Mouse (Mus musculus): ENCODE results near the gene Nhsl2.

Gene Nhsl2

GRCm38 (mm10) chrX:101980586-101980985, 131.4 kb downstream of the Nhsl2 start:
- DNase-seq (ENCODE audit: low read depth in 2 of 2, low spot score in 2 of 2) = no peak

GRCm38 (mm10) chrX:101981450-101981849, 132.3 kb downstream of the Nhsl2 start:
- DNase-seq (ENCODE audit: low read depth in 2 of 2, low spot score in 2 of 2) = peak; percentile 2 to 18

- no peak for DNase-seq (ENCODE audit: low read depth in 2 of 2, low spot score in 2 of 2)
Measured at GRCm38 (mm10) chrX:101983638-101984037, 134.5 kb downstream of the Nhsl2 start.

- no peak for DNase-seq (ENCODE audit: low read depth in 2 of 2, low spot score in 2 of 2)
Measured at GRCm38 (mm10) chrX:101986657-101987367, 137.6 kb downstream of the Nhsl2 start.

- no peak for DNase-seq (ENCODE audit: low read depth in 2 of 2, low spot score in 2 of 2)
Measured at GRCm38 (mm10) chrX:101993841-101994571, 144.8 kb downstream of the Nhsl2 start.

- DNase-seq (ENCODE audit: low read depth in 2 of 2, low spot score in 2 of 2) = no peak
Measured at GRCm38 (mm10) chrX:101996726-101997125, 147.5 kb downstream of the Nhsl2 start.

- no peak for DNase-seq (ENCODE audit: low read depth in 2 of 2, low spot score in 2 of 2)
Measured at GRCm38 (mm10) chrX:102003632-102004315, 154.6 kb downstream of the Nhsl2 start.

- DNase-seq (ENCODE audit: low read depth in 2 of 2, low spot score in 2 of 2) = no peak
Measured at GRCm38 (mm10) chrX:102004370-102004769, 155.2 kb downstream of the Nhsl2 start.

- no peak for DNase-seq (ENCODE audit: low read depth in 2 of 2, low spot score in 2 of 2)
Measured at GRCm38 (mm10) chrX:102005141-102005641, 156.0 kb downstream of the Nhsl2 start.

GRCm38 (mm10) chrX:102007935-102008334, 158.8 kb downstream of the Nhsl2 start:
- DNase-seq (ENCODE audit: low read depth in 2 of 2, low spot score in 2 of 2) = no peak

- DNase-seq (ENCODE audit: low read depth in 2 of 2, low spot score in 2 of 2) = no peak
Measured at GRCm38 (mm10) chrX:102017213-102017923, 168.2 kb downstream of the Nhsl2 start.

- DNase-seq (ENCODE audit: low read depth in 2 of 2, low spot score in 2 of 2) = no peak
Measured at GRCm38 (mm10) chrX:102018890-102019289, 169.7 kb downstream of the Nhsl2 start.

- no peak for DNase-seq (ENCODE audit: low read depth in 2 of 2, low spot score in 2 of 2)
Measured at GRCm38 (mm10) chrX:102019471-102020240, 170.5 kb downstream of the Nhsl2 start.

GRCm38 (mm10) chrX:102024976-102025375, 175.8 kb downstream of the Nhsl2 start:
- DNase-seq (ENCODE audit: low read depth in 2 of 2, low spot score in 2 of 2) = no peak

GRCm38 (mm10) chrX:102031851-102032250, 182.7 kb downstream of the Nhsl2 start:
- peak; percentile 70 to 76 for DNase-seq (ENCODE audit: low read depth in 2 of 2, low spot score in 2 of 2)

- no peak for DNase-seq (ENCODE audit: low read depth in 2 of 2, low spot score in 2 of 2)
Measured at GRCm38 (mm10) chrX:102032431-102032830, 183.2 kb downstream of the Nhsl2 start.

- DNase-seq (ENCODE audit: low read depth in 2 of 2, low spot score in 2 of 2) = no peak
Measured at GRCm38 (mm10) chrX:102033566-102033965, 184.4 kb downstream of the Nhsl2 start.

- no peak for DNase-seq (ENCODE audit: low read depth in 2 of 2, low spot score in 2 of 2)
Measured at GRCm38 (mm10) chrX:102035671-102036070, 186.5 kb downstream of the Nhsl2 start.

GRCm38 (mm10) chrX:102036866-102037361, 187.7 kb downstream of the Nhsl2 start:
- no peak for DNase-seq (ENCODE audit: low read depth in 2 of 2, low spot score in 2 of 2)

- DNase-seq (ENCODE audit: low read depth in 2 of 2, low spot score in 2 of 2) = no peak
Measured at GRCm38 (mm10) chrX:102037506-102037905, 188.3 kb downstream of the Nhsl2 start.

Measured in CD8-positive naive resting alpha-beta T cell, adult 2 months (primary cell).